Mouse (Mus musculus) telencephalon, adult 2 months (tissue): ENCODE results near the gene C1qtnf3.

Experiments
- DNase-seq: peaks from one replicate; pipeline ENCODE4 v3.0.0-alpha.2; 2011; ENCODE audit warnings: low read depth, low spot score

The C1qtnf3 gene

GRCm38 (mm10) chr15:10951951-10952759 is at the start of gene C1qtnf3:
C1qtnf3 (plus strand) TSS chr15:10952332.
- no peak for DNase-seq

GRCm38 (mm10) chr15:10902360-10902759 is 49.8 kb upstream of the C1qtnf3 start:
- DNase-seq: no peak

- DNase-seq: no peak
Observed at GRCm38 (mm10) chr15:10916611-10917311, 35.4 kb upstream of the C1qtnf3 start.

GRCm38 (mm10) chr15:10917312-10917660 is 34.8 kb upstream of the C1qtnf3 start:
- DNase-seq: no peak

GRCm38 (mm10) chr15:10920212-10920611 is 31.9 kb upstream of the C1qtnf3 start:
- DNase-seq: no peak

- DNase-seq: peak; percentile 17
Observed at GRCm38 (mm10) chr15:10921064-10921463, 31.1 kb upstream of the C1qtnf3 start.

GRCm38 (mm10) chr15:10922061-10922460 is 30.1 kb upstream of the C1qtnf3 start:
- no peak for DNase-seq

GRCm38 (mm10) chr15:10922570-10922969 is 29.6 kb upstream of the C1qtnf3 start:
- DNase-seq: peak; percentile 13

GRCm38 (mm10) chr15:10923076-10923995 is 28.8 kb upstream of the C1qtnf3 start:
- DNase-seq: no peak

GRCm38 (mm10) chr15:10927325-10927724 is 24.8 kb upstream of the C1qtnf3 start:
- DNase-seq: no peak

- no peak for DNase-seq
Observed at GRCm38 (mm10) chr15:10928633-10929270, 23.4 kb upstream of the C1qtnf3 start.

- no peak for DNase-seq
Observed at GRCm38 (mm10) chr15:10933930-10934329, 18.2 kb upstream of the C1qtnf3 start.

- no peak for DNase-seq
Observed at GRCm38 (mm10) chr15:10940148-10941108, 11.7 kb upstream of the C1qtnf3 start.

GRCm38 (mm10) chr15:10941901-10942300 is 10.2 kb upstream of the C1qtnf3 start:
- no peak for DNase-seq

- no peak for DNase-seq
Observed at GRCm38 (mm10) chr15:10947852-10948251, 4.3 kb upstream of the C1qtnf3 start.

GRCm38 (mm10) chr15:10952760-10953305 is 701 bp downstream of the C1qtnf3 start:
- DNase-seq: no peak

GRCm38 (mm10) chr15:10953465-10953864 is 1.3 kb downstream of the C1qtnf3 start:
- DNase-seq: no peak

- no peak for DNase-seq
Observed at GRCm38 (mm10) chr15:10954381-10955016, 2.4 kb downstream of the C1qtnf3 start.

GRCm38 (mm10) chr15:10955156-10955555 is 3.0 kb downstream of the C1qtnf3 start:
- DNase-seq: no peak
